Mouse (Mus musculus) Muller cell, postnatal 12 days (primary cell): ENCODE results near the gene Frk.
A peak's percentile ranks its signal among the peaks of the same experiment; 100 is the strongest.
"Not testable (repeated sequence)": the region's sequence is repeated elsewhere in the genome, so short reads cannot be mapped to it uniquely, and the experiment has no call there.

ENCODE experiments used
- DNase-seq: peaks from one replicate; pipeline ENCODE4 v3.0.0-alpha.2; 2015; ENCODE audit errors: inconsistent ontology term

The Frk gene

GRCm38 (mm10) chr10:34483297-34484013, at the start of gene Frk:
Gene Frk, plus strand, starts transcription at chr10:34483399.
- DNase-seq = peak; percentile 31

GRCm38 (mm10) chr10:34434191-34434590, 49.0 kb upstream of the Frk start:
- DNase-seq = not testable (repeated sequence)

GRCm38 (mm10) chr10:34449469-34449868, 33.7 kb upstream of the Frk start:
- DNase-seq = no peak

- DNase-seq = peak; percentile 6
These were observed 21.7 kb upstream of the Frk start for GRCm38 (mm10) chr10:34461451-34461850.

GRCm38 (mm10) chr10:34464321-34464720, 18.9 kb upstream of the Frk start:
- peak; percentile 43 for DNase-seq

- no peak for DNase-seq
These were observed 14.2 kb upstream of the Frk start for GRCm38 (mm10) chr10:34469037-34469436.

GRCm38 (mm10) chr10:34479942-34480455, 3.2 kb upstream of the Frk start:
- DNase-seq = no peak

- DNase-seq = peak; percentile 30
These were observed 814 bp downstream of the Frk start for GRCm38 (mm10) chr10:34484014-34484411.

- DNase-seq = no peak
These were observed 1.9 kb downstream of the Frk start for GRCm38 (mm10) chr10:34485079-34485478.

- DNase-seq = peak; percentile 34
These were observed 24.6 kb downstream of the Frk start for GRCm38 (mm10) chr10:34507807-34508206.

- no peak for DNase-seq
These were observed 25.4 kb downstream of the Frk start for GRCm38 (mm10) chr10:34508593-34508992.

GRCm38 (mm10) chr10:34509256-34509655, 26.1 kb downstream of the Frk start:
- DNase-seq = no peak

GRCm38 (mm10) chr10:34511192-34511591, 28.0 kb downstream of the Frk start:
- no peak for DNase-seq

- DNase-seq = peak; percentile 21
These were observed 29.4 kb downstream of the Frk start for GRCm38 (mm10) chr10:34512551-34512950.

- DNase-seq = no peak
These were observed 42.4 kb downstream of the Frk start for GRCm38 (mm10) chr10:34525598-34525997.

- peak; percentile 84 for DNase-seq
These were observed 48.6 kb downstream of the Frk start for GRCm38 (mm10) chr10:34531766-34532165.

- peak; percentile 86 for DNase-seq
These were observed 49.3 kb downstream of the Frk start for GRCm38 (mm10) chr10:34532507-34532906.

- no peak for DNase-seq
These were observed 57.5 kb downstream of the Frk start for GRCm38 (mm10) chr10:34540687-34541086.

GRCm38 (mm10) chr10:34541717-34542490, 58.7 kb downstream of the Frk start:
- no peak for DNase-seq

- DNase-seq = no peak
These were observed 67.4 kb downstream of the Frk start for GRCm38 (mm10) chr10:34550612-34551011.

GRCm38 (mm10) chr10:34551636-34552035, 68.4 kb downstream of the Frk start:
- DNase-seq = no peak

GRCm38 (mm10) chr10:34563518-34564176, 80.4 kb downstream of the Frk start:
- DNase-seq = no peak
